Mouse (Mus musculus) 416B (cell line): ENCODE data around the gene Slc52a3.
A peak's percentile ranks its signal among the peaks of the same experiment; 100 is the strongest.
"Not testable (repeated sequence)": the region's sequence is repeated elsewhere in the genome, so short reads cannot be mapped to it uniquely, and the experiment has no call there.

ENCODE experiments used
- DNase-seq: peaks from one replicate; pipeline ENCODE4 v3.0.0; 2011; ENCODE audit warnings: low read depth

Gene Slc52a3

DNA sequence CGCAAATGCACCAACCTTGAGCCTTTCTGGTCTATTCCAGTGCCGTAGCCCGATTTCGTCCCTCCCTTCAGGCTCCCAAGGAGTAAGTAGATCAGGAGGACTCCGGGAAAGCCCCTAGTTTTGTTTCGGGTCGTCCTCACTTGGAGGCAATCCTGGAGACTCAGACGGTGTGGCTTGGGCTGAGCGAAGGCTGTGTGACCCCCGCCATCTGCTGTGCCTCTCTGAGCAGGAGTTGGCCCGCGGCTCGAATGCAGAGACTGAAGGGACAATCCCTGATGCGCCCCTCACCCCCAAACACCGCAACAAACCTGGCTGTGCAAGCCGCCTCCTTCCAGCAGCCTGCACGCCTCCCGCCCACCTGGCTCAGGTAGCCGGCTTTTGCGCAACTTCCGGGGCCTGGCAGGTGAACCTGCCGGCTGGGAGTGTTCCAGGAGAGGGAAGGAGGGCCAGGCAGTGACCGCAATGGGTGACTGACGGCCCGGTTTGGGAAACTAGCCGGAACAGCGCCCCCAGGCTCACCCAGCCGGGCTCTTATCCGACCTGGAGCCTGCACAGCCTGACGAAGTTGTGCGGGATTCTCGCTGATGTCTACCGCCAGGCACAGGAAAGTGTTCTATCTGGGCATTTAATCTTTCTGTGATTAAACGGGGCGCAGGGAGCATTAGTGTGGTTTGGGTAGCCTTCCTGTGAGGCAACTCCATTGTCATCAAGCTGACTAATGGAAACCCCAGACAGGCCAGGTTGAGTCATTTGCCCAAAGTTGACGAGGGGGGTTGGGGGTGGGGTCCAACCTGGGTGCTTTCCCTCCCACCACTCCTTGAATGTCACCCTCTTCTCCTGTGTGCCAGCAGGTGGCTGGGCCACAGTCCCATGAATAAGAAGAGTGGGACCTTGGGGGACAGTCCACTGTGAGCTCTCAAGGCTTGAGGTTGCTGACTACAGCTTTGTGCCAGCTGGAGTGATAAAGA lies 22.4 kb upstream of the Slc52a3 start:
- peak; percentile 90 for DNase-seq

DNA sequence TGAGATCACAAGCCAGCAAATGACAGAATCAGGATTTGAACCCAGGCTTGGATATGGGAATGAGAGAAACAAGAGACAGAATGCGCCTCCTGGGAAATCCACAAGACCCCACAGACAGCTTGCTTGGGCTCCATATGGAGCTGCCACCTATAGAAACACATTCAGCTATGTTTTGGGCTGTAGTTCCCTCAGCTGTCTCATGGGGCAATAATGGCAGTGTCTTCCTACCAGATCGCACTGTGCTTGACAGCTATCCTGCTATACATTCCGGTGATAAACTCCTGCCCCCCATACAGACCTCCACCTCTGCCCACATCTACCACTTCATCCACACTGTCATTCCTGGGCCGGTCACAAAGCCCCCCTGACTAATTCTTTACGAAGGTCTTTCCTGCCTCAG lies 21.0 kb upstream of the Slc52a3 start:
- no peak for DNase-seq

DNA sequence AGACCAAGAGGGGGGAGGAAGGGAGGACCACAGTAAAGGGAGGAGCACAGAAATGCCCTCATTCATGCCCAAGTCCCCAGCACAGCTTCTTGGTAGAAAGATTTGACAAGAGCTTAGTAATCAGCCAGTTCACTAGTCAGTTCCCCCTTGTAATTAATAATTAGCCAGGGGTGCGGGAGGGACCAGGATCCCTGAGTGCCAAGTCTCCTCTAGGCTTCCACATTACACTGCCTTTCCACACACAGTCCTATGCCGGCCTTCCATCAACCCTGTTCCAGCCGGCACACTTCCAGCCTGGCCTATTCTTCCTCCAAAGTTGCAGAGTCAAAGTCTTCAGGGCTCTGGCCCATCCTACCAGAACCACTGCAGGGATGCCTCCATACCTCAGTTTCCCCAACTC lies 20.2 kb upstream of the Slc52a3 start:
- no peak for DNase-seq

DNA sequence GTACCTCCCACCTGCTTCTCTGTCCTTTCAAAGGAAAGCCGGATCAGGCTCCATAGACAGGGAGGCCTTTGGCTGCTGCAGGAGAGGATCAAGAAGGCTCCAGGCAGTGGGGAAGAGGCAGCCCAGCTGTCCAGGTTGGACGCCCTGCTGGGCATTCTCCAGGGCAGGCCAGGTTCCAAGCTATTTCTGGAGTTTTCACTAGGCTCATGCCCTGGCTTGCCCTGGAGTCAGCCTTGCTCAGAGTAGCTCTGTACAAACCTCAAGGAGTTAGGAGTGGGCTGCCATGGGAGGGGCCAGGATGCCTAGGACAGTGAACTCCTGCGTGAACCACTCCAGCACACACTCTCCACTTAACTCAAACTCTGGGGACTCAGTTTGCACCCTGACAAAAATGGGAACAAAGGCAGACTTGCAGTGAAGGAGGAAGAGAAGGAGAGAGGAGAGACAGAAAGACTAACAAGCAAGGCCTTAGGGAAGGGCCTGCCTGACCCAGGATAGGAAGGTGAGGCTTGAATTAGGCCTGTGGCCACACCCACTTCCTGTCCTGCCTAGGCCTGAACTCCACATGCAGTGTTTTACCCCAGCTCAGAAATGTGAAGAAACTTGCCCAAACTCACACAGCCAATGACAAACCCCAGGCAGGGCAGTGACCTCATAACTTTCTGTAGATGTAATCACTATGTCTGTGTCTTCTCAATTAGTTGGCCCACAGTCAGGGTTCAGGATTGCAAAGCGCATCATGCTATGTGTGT lies 18.4 kb upstream of the Slc52a3 start:
- DNase-seq: peak; percentile 75

DNA sequence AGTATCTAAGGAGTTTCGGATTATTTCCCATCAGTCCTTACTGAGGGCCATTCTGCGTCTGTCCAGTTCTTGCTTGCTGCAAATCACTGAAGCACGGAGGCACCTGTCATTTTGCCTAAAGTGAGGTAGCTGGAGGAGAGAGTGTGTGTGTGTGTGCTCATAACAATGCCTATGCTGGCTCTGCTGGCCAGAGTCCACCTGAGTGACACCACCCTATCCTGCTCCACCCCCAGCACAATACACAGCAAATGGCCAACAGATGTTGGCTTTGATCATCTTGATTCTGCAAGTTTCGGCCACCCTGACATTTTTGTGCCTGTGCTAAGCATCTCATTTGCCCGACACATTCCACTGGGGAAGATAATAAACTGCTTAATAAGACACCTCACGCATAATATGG lies 17.8 kb upstream of the Slc52a3 start:
- DNase-seq: no peak

DNA sequence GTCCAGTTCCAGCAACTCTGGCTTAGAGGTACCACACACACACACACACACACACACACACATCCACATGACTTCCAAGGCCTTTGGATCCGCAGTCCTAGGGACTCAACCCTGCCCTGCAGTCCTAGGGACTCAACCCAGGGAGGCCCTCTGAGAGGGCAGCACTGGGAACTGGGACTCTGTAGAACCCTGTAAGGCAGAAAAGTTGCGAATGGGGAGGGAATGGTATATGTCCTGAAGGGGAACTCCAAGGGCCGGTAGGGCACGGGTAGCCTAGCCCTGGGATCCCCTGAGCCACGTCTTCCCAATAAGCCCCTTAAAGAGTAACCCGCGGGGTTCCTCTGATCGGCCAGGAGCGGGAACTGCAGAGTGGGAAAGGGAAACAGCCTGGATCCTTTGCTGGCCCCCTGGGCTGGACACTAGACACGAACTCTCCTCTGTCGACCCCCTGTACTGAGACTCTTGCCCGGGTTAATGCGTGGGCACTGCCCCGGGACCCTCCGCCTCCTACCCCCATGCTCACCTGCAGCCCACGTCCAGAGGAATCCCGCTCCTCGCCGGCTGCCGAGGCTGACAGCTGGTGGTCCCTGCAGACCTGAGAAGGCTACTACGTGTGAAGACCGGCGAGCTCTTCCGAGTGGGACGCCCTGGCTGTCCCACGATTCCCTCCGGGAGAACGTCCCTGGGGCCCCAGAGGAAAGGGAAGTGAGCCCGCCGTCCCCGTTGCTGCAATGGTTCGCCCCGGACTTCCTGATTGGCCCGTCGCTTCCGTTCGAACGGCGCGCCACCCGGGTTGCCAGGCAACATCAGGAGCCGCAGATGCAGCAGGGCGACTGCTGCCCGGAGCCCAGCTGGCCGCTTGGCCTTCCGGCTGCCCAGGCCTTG lies 16.6 kb upstream of the Slc52a3 start, which contains the start of gene Fam110a:
Gene Fam110a (minus strand): TSS at position 750 of the 885 bp plus-strand sequence.
- DNase-seq: peak; percentile 83

DNA sequence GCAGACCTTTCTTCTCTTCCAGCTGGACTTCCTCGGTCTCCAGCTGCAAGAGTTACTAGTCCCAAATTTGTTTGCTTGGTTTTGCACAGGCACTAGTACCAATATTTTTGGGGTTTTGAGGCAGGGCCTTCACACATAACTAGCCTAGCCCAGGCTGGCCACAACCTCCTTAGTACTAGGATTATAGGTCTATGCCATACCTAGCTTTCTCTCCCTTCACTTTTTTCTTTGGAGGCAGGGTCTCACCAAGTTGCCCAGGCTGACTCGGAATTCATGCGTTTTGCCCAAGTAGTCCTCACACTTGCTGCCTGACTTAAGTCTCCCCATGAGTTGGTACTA lies 16.0 kb upstream of the Slc52a3 start:
- no peak for DNase-seq

DNA sequence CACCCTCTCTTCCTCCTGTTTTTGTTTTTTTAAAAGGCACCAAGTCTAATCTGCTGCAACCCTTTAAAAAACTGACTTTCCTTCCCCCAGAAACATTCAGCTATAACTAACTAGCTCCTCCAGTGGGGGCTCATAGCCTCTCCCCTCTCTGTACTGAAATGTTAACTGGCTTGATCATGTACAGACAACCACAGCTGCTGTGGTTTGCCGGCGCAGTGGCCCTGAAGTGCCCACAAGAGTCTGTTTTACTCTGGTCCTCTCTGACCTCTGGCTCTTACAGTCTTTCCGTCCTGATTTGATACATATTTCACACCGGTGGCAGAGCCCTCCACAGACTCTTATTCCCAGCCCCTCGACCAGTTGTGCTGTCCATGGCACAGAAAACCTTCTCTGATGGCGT lies 15.0 kb upstream of the Slc52a3 start:
- DNase-seq: peak; percentile 69

DNA sequence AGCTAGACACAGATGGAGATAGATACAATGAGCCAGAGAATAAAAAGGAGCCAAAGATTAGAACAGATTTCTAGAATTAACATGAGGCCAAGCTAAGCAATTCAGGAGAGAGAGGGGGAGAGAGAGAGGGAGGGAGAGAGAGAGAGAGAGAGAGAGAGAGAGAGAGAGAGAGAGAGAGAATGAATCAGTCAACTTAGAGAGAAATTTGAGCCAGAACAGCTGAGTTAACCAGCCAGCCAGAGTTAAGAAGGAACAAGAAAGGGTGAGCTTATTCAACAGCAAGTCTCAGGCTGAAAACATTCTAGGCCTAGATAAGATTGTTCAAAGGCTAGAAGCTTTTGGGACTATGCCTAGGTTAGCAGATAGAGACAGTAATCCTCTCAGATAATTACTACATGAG lies 13.8 kb upstream of the Slc52a3 start:
- no peak for DNase-seq

DNA sequence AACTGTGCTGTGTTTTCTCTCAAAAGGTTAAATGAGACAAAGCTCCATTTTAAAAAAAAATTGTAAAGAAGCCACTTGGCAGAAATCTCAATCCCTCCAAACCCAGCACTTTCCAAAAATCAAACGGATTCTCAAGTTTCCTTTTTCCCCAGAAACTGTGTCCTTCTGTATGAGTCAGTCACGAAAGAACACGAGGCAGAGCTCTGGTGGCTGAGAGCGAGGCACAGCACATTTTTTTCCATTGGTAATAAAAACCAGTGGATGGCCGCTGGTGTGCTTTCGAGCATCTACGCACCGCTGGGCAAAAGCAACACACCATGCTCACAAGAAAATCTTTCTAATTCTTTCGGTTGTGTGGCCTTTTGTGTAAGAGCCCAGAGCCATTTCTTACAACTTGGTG lies 12.3 kb upstream of the Slc52a3 start:
- DNase-seq: no peak

DNA sequence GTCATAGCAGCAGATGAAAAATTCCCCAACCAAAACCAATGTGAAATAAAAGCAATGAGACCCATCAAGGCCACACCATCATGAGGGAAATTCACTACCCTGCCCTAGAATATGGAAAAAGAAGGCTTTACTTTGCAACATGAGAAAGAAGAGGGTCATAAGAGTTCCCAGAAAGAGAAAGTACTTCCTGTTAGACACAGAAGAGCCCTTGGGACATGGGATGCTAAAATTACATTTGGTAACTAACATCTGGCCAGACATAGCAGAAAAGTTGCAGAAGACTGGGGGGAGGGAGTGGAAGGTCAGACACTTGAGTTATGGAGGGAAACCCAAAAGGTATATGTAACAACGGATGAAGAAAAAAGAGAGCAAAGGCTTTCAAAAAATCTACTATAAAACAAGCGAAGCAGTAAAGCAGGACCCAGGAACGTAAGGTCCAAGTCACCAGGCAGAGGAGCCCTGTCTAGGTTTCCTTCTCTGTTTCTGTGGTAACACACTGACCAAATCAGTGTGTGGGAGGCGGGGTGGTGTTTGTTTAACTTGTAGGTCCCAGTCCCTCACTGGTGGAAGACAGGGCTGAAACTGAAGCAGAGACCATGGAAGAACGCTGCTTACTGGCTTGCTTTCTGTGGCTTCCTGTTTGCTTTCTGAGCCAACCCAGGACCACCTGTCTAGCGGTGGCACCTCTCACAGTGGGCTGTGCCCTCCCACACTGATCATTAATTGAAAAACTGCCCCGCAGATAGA lies 10.7 kb upstream of the Slc52a3 start:
- no peak for DNase-seq

DNA sequence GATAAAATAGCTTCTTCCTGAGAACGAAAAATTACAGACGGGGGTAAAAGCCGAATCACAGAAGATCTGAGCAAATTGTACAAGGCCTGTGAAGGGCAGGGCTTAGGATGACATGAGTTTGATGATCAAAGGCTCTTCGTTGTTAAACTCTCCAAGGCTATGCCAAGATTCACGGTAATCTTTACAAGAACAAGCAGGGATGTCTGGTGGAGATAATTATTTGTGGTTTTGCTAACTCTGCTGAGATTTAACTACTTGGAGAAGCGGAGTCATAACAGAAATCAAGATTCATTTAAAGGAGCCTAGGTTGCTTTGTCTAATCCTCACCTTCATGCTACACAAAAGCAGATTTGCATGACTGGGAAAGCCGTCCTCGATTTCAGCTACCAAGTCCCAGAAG lies 9.4 kb upstream of the Slc52a3 start:
- no peak for DNase-seq

DNA sequence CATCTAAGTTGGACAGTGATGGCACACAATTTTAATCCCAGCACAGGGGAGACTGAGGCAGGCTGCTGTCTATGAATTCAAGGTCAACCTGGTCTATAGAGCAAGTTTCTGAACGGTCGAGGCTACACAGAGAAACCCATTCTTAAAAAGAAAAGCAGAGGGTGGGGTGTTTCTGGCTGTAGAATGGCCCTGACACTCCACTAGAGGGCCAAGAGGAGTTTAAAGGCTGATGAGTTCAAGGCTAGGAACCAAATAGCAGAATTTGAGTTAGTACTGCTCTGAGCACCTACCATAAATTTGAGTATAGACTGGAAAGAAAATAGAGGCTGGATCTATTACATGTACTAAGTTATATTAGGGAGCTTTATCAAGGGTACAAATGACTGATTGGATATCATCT lies 7.3 kb upstream of the Slc52a3 start:
- no peak for DNase-seq

DNA sequence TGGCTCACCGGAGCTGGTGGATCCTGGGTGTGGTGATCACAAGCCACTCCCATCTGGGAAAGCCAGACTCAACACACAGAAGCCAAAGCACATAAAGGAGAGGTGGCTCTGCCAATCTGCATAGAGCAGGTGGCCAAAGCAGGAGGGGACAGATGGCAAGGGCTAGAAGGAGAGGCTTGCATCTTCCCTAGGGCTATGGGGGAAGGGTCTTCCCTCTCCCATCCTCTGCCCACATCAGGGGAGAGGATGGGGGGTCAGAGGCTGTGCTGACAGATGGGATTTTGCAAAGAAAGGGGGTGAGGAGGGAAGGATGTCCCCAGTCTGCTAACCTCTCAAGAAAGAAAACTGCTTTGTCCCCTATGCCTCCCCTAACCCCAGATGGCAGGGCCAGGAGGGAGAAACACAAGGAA lies 5.3 kb upstream of the Slc52a3 start:
- DNase-seq: no peak

DNA sequence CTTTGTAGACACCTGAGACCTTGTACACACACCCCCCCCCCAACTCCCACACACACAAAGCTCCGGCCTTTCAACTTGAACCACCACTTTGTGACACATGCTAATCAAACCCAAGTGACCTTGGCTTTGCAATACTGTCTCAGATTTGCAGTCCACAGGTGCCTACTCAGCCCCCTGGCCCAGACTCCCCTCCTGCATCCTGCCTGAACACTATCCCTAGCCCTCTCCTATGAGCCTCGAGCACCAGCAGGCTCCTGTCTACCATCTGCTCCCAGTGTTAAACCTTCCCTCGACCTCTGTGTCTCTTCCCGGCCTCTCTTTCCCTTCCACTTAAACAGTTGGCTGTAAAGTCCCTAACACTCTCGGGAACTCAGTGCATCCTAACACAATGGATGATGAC lies 4.9 kb upstream of the Slc52a3 start:
- DNase-seq: no peak

DNA sequence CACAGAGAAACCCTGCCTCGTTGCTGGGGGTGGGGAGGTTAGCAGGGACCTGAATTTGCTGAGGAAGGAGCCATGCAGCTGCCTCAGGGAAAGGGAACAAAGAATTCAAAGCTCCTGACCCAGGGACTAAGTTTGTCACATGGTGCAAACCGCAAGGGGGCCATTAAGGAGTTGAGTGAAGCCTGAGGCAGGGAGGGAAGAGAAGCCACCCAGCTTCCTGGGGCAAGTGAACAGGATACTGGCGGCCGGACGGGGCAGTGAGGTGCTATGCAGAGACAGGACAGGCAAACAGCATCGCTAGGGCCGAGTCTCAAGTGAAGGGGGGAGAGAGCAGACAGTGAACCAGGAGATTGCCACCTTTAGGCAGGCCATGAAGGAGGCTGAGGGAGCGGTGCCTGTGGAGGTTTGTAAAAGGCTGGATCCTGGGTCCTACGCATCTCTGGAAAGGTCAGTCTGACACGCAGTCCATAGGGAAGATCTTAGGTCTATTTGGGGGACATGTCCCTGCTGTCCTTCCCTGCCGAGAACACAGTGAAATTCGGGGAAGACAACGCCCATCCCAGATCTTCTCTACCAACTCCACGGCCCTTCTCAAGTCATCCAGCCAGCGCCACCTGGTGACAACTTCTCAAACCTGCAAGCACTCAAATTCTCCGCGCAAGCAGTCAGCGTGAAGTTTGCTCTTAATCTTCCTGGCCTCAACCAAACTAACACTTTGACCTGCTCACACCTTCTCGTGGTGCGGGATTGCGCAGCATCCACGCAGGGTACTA lies 1.8 kb upstream of the Slc52a3 start:
- DNase-seq: peak; percentile 75

DNA sequence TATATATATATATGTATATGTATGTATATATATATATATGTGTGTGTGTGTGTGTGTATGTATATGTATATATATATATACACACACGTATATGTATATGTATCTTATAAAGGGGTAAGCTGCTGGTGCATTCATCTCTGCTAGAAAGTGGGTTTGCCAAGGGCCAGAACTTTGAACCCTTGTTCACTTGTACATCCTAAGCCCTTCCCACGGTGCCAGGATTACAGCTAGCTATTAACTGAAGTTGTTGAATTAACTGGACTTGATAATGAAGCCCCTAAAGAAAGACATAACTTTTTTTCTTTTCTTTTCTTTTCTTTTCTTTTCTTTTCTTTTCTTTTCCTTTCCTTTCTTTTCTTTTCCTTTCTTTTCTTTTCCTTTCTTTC lies 872 bp downstream of the Slc52a3 start:
- DNase-seq: not testable (repeated sequence)

DNA sequence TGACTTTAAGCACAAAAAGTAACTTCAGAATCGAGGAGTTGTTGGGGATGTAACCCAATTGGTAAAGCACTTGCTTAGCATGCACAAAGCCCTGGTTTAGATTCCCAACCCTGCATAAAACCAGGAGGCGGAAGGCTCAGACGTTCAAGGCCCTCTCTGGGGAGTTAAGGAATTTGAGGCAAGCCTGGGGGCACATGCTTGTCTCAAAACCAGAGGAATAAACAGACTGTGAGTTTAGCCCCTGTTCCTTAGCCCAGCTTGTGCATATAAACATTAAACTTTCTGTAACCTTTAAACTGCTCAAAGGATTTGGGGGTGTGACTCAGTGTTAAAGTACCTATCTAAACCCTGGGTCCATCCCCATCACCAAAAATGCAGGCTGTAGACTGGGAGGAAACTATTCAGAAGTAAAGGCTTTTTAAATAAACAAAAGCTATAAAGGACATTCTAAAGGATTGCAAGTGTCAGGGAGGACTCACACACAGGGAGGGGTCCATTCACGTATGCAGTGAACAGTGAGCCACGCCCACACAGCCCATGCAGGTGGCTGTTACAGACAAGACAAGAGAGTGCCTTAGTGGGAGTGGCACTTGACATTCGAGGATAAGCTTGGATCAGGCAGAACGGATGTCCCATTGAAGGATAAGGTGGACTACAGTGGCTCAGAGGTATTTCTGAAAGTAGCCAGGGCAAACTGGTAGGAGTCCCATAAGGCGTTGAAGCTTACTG lies 1.6 kb downstream of the Slc52a3 start:
- DNase-seq: no peak

DNA sequence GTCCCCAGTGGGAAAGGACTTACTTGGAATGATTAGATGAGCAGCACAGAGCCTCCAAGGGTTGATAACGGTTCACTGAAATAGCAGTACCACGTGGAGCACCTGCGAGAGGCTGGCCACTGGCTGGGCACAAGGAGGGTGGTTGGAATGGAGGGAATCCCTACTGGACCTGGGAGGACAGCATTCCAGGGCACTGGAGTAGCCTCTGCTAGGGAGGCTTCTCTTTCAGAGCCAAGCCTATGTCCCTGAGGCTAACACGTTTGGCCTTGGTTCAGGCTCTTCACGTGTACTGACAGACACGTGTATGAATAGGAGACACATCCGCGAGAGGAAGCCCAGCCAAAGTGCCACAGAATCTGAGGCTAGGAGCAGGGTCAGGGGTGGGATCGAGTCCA lies 2.2 kb downstream of the Slc52a3 start:
- no peak for DNase-seq

DNA sequence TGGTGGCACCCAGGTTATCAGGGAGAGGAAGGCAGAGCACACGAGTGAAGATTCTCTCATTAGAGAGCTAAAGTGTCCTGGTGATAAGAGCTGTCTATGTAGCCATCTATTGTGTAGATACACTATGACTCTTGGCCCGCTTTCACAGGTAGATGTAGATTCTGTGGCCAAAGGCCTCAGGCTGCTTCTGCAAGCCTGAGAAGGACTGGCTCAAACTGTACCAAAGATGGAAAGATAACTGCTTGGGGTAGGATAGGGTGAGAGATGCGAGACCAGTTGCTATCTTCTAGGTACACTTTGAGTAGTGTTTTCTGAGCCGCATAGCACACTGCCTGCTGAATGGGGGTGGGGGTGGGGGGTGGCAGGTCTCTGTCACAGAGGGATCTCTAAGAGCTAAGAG lies 2.6 kb downstream of the Slc52a3 start:
- no peak for DNase-seq
